Mouse (Mus musculus) left cerebral cortex, postnatal 25 days (tissue): ENCODE results near the gene Wnt5b. TPM values are rescaled to one million over a fixed set of nuclear protein-coding genes. Genes with fewer than 3 reads are reported as not detected.
"Not testable (repeated sequence)": the region's sequence is repeated elsewhere in the genome, so short reads cannot be mapped to it uniquely, and the experiment has no call there.

Source experiments
- DNase-seq, 2 experiments: peaks; one replicate each; pipeline ENCODE4 v3.0.0; 2022; ENCODE audit warnings: low spot score in 2 of 2, mixed read lengths in 1 of 2
- intact Hi-C: fragments of 180-260 bp; cut with DNase I; formaldehyde crosslinking; loops from one replicate; pipeline ENCODE4 v1.15.1; 2025
- total RNA-seq, 2 experiments: library from RNA; stranded (reverse); gene quantifications; 2 replicates each; pipeline ENCODE4 v1.2.3; 2021

The Wnt5b gene
- total RNA-seq, 2 experiments from 2014 or later, result 1.6 to 1.9 TPM

DNA sequence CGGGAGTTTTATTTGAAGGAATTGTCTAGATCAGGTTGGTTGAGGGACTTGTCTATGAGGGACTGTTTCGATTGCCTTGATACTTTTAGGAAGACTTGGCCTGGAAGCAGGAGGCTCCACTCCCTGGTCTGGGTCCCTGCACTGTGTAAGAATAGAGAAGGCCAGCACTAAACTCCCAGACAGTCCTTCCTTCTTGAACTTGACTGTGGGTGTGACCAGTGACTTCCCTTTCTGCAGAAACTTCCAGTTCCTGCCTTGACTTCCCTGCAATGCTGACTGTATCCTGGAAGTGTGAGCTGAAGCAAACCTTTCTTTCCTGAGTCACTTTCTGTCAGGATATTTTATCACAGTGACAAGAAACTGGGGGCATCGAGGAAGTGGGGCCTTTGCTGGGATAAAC is 73.4 kb downstream of the Wnt5b start:
- DNase-seq, result no peak
- intact Hi-C loops, result no loop called here

DNA sequence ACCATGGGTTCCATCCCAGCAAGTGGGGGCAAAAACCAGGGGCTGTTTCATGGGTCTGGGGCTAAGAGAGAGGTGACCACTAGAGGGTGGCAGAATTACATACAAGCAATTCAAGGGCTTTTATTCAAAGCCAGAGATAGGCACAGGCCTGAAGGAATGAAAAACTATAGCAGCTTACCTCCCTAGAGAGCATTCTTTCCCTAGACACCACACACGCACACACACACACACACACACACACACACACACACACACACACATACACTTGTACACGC is 76.4 kb downstream of the Wnt5b start:
- DNase-seq, result no peak
- intact Hi-C loops, result no loop called here

DNA sequence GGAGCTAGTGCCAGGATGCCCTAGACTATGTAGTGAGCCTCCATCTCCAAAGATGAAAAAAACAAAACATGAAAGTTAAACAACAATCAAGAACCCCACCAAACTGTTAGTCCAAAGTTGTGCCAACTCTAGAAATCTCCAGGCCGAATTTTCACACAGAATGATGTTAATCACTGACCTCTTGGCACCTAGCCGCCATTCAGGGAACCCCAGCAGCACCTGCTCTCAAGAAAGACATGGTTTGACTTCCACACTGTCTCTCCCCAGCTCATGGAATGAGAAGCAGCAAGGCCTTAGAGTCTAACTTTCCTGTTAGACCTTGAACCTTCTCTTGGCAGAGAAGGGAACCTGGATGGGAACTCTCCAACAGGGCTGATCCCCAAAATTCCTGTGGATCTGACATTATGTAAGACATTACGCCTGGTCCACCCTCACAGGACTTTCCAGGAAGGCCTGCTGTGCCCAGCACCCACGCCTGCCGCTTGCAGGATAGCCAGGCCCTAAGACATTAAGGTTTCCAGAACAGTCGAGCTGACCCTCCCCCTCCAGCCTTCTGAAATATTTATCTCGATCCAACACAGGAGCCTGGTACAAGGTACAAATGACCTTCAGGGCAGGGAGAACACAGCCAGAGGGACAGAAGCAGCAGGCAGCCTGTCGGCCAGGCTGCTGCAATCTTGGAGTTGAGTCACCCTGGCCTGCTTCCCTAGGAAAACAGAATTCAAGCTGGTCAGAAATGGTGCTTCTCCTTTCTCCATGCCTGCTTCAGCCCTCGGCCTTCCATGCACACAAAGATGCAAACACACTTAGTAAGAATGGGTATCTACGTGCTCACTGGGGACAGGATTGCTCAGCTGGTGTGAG is 77.0 kb downstream of the Wnt5b start:
- DNase-seq, result no peak
- intact Hi-C loops, result no loop called here

DNA sequence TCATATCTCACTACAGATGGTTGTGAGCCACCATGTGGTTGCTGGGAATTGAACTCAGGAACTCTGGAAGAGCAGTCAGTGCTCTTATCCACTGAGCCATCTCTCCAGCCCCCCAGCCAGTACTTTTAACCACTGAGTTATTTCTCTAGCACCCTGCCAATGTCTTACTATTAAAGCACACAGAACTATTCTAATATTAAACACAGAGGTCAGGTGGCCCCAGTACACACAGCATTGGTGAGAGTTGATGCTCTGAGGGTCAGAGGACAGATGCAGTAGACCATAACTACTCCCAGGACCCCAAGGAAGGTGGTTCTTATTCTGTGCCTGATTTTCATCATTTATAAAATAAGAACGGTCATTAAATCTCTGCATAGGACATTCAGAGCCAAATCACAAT is 78.0 kb downstream of the Wnt5b start:
- DNase-seq, result no peak
- intact Hi-C loops, result no loop called here

DNA sequence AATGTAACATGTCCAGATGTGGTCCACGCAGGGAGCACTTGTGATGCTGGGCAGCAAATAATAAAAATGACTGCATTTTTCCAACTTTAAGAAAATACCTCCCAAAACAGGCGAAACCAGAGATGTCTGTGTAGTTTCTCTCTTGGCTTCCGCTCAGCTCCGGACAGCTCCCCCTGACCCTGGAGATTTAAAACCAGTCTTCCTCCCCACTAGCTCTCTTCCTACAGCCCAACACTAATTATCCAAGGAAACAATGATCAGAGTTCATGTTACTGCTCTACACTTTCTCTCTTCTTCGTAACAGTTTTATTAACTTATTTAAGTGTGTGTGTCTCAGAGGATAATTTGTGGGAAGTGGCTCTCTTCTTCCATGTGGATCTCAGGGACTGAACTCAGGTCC is 83.8 kb downstream of the Wnt5b start:
- DNase-seq, result no peak
- intact Hi-C loops, result no loop called here

DNA sequence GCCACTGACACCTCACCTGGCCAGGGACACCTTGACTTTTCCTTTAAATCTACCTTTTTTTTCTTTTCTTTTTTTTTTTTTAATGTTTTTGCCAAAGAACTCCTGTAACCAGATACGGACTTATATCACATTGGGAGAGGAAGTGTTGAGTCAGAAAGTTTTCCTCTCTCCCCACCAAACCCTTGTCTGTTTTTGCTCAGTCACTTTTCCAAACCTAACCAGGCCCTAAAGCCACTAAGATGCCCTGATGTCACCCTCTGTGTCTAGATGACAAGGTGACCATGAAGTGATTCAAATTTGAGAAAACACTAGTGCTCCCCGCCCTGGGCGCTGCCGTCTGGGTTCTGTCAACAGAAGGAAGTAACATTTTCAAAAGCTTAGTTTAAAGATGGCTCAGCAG is 85.1 kb downstream of the Wnt5b start:
- DNase-seq, result no peak
- intact Hi-C loops, result no loop called here

DNA sequence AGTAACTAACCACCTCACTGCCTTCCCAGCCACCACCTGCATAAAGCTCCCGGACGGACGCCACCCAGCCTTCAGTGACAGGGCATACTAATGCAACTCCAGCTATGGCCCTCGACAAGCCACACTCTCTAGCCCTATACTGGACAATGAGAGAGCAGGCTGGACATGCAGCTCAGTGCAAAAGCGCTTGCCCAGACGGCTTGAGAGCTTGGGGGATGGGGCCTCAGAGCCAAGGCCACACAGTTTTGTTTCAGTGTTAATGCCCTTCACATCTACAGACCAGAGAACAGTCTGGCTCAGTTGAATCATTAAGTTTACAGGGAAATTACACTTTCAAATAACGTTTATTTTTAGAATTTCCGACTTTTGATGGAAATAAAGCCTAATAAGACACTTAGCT is 86.0 kb downstream of the Wnt5b start:
- no peak for DNase-seq
- intact Hi-C loops, result no loop called here

DNA sequence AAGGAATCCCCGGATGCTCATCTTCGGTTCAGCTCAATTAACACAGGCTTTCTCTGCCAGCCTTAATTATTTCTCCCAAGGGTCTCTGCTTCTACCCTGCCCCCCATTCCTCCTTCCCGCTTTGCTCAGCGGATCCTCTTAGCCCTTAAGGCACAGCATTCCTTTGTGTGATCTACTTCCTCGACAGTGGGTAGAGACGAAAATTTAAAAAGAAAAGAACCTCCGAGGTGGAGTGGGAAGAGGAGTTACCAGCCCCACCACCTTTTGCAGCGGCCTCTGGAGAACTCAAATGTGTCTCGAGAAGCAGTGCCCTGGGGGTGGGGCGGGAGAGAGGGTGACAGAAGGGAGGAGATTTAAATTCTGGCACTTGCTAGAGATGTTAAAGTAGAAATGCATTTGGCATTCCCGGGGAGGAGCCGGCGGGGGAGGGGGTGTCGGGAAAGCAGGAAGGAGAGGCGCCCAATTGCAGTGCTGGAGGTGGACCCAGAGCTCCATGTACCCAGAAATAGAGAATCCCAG is 92.1 kb downstream of the Wnt5b start:
- intact Hi-C loops, result loop anchor here (2.0 kb wide), 1 partner anchor 29 kb away; no protein-coding TSS in a partner anchor
- DNase-seq, result peak; percentile 69 to 95

DNA sequence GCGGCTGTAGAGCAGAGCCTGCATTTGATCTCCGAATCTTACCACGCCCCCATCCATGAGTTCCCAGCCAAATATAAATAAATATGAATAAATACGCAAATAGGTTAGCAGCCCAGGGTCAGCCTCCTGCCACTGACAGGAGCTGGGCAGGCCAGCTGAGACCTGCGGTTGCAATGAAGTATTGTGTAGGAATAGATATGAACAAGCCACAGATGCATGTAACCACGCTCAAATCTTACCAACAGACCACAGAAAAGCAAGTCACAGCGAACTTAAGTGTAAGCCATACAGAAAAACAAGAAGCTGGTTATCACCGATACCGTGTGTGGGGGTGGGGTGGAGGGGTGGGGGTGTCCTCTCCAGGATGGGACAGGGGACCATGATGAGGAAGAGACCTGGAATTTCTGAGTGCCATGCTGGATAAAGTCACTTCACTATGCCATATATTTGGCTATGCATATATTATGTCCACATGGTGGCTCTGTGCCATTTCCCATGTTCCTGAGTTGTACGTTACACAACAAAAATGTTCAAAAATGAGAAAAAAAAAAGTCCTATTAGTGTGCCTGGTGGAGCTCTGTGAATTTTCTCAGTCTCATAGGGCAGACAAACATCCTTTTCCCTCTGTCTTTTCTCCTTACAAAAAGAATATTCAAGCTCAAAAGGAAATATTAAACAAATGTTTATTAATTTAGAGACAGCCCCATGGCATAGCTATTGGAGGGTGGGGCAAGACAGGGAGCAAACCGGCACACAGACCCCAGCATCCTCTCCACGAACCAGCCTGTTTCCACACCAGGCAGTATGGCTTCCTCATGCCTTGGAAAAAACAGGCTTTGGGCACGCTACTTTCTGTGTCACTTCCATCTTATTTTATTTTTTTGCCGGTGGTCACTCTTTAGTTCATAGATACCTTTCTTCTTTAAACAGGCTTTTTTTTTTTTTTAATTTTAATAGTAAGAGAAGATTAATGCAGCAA is 92.9 kb downstream of the Wnt5b start:
- peak in 1 of 2 experiments; percentile 44 for DNase-seq
- intact Hi-C loops, result no loop called here

DNA sequence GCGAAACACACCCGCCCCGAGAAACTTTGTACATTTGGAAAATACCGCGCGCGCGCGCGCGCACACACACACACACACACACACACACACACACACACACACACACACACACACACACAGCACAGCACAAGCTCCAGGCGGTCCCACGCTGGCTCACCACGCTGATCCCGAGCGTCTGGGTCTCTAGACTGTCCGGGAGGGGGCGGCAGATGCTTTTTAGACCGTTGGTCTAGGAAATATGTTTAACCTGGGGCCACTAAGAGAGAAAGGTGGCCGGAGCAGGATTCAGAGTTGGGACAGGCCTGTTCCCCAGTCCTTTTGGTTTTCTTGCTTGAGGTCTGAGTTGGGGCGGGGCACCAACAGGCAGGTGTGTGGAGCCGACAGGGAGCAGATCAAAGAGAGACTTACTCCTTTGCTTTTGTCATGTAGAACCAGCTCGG is 95.1 kb downstream of the Wnt5b start:
- DNase-seq, result peak in 1 of 2 experiments; percentile 24
- intact Hi-C loops, result no loop called here

DNA sequence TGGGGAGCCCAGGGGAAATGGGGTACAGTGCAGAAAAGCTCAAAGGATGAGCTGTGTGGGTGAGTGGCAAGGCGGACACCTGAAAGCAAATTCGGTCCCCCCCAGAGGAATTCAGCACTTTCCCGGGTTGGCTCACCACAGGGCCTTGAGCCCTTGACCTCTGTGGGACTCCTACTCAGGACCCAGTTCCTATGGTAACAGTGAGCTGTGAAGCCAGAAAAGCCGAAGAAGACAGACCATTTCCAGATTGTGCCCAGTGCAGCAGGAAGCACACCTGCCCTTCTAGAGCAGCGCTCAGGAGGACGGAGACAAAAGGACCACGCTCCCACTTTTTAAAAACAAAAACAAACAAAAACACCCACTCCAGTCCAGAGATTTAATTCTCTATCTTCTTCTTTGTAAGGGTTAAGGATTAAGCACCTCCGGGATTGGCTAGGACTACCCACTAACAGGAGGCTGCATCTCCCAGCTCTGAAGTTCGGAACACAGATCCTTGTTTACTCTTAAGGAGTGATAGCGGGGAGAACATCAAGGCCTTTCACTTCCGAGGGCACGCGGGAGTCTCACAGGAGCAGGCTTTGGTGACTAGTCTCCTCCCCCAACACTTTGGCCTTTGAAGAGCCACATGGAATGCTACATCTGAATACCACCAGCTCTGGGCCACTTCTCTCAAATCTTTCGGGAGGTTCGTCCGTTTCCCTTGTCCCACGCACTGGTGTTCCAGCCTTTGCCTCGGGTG is 95.7 kb downstream of the Wnt5b start:
- DNase-seq, result no peak
- intact Hi-C loops, result no loop called here

DNA sequence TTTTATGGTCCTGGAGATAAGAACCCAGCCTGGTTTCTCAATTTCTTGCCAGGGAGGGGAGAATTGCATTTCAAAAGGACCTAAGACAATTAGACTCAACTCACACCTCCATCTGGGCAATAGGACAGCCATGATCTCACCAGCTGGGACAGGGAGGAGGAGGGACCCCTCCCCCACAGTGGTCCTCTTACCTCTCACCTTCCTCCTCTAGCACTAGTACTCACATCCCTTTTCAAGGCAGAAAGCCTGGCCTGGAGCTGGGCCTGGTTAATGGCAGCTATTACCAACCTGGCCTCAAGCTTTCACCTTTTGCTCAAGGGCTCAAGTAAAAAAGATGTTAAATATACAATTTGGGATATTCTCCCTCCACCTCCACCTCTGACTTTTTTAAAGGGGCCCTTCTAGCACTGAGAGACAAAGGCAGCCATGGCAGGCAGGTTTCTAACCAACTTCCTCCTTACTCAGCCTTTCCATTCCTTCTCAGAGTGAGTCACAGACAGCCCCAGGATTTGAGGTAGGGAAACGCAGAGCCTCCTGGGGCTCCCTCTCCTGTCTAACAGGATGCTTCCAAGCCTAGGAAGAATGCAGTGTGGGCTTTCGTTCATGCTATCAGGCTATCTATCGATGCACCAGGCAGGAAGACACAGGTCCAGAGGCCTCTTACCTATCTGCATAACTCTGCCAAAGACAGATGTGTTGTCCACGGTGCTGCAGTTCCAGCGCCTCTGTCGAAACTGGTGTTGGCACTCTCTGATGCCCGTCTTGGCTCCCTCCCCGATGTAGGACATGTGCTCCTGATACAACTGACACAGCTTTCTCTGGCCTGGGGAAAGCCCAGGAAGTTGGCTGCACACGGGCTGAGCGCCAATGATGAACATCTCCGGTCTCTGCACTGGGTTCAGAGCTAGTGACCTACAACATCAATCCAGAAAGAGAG is 98.2 kb downstream of the Wnt5b start:
- no peak for DNase-seq
- intact Hi-C loops, result no loop called here

DNA sequence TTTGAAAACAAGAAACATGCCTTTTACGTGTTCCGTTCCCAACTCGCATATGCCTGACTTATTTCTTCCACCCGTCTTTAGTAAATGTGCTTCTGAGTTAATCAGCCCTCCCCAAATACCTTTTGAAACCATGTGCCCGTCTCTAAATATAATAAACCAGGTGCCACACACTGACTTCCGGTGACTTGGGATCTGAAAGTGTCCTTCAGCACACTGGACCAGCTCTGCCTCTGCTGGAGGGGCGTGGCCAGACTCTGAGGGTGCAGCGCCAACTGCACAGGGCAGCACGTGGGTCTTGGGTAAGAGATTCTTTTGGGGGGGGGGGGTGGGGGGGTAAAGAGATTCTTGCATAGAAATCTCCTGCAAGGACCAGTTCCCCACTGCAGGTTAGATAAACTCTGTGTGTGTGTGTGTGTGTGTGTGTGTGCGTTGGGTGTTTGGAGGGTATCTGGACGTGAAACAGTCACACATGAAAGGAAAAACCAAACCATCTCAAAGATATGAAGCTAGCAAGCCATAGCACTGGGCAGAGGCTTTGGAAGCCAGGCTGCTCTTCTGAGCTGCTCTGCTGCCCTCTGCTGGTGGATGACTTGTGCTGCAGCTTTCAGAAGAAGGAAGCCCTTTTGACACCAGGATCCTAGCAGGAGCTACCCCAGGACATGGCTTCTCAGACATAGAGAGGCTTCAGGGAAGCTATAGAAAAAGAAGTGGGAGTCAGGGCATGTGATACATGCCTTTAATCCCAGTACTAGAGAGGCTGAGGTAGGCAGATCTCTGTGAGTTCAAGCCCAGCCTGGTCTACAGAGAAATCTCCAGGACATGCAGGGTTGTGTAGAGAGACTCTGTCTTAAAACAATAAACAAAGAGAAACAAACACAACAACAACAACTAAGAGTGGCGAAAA is 100.2 kb downstream of the Wnt5b start:
- DNase-seq, result peak; percentile 73 to 83
- intact Hi-C loops, result loop anchor here (1.0 to 5.0 kb wide), 2 partner anchors 224 to 317 kb away; no protein-coding TSS in a partner anchor

DNA sequence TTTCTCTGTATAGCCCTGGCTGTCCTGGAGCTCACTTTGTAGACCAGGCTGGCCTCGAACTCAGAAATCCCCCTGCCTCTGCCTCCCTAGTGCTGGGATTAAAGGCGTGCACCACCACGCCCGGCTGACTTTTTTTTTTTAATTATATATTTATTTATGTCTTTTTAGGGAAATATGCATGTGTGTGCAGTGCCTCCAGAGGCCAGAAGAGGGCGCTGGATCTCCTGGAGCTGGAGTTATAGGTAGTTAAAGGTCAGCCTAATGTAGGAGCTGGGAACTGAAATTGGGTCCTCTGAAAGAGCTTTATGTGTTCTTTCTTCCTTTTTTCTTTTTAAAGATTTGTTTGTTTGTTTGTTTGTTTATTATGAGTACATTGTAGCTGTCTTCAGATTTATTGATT is 101.4 kb downstream of the Wnt5b start:
- intact Hi-C loops, result loop anchor here (5.0 kb wide), 1 partner anchor 315 kb away; no protein-coding TSS in a partner anchor
- not testable (repeated sequence) for DNase-seq

DNA sequence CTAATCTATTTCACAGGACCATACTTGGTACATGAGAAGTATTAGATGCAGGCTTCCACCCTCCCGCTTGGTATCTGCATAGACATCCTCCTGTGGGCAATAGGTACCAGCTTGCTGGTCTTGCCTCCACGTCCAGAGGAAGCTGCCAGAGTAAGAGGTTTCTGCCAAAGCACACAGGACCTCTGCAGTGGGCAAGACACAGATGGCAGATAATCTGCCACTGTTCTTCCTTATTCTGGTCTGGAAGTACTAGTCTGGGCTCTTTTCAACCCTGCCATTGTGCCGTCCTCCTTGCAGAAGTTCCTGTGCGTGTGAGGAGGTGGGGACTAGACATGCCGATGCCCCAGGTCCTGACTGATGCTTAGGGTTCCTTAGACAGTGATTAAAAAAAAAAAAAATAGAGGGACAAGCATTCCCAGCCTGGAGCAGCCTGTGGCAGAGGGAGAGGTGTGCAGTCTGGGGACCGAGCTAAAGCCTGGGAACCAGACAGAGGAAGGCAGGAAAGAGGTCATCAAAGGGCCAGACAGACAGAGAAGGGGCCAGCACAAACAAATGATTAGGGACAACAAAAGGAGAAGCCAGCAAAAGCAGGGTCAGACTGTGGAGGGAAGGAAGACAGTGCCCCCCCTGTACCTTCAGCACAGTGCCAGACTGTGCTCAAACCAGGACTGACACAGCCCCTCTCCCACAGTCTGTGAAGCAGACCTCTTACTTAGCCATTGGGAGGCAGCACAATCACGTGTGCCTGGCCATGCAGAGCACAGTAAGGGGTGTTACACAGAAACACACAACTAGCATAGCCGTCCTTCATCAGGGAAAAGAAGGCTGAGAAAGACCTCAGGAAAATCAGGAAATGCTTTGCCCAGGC is 106.0 kb downstream of the Wnt5b start:
- no peak for DNase-seq
- intact Hi-C loops, result loop anchor here (10.0 kb wide), 1 partner anchor 813 kb away; no protein-coding TSS in a partner anchor

DNA sequence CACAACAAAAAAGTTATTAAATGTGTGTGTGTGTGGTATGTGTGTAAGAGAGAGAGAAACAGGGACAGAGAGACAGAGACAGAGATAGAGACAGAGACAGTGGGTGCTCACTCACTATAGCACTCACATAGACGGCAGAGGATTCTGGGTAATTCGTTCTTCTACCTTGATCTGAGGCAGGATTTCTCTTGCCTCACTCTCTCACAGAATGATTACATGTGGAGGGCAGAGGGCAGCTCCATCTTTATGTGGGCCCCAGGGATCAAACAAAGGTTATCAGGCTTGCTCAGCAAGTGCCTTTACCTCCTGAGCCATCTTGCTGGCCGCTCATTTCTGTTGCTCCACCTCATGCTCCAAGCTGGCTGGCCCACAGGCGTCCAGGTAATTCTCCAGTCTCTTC is 109.8 kb downstream of the Wnt5b start:
- intact Hi-C loops, result loop anchor here (10.0 kb wide), 1 partner anchor 810 kb away; no protein-coding TSS in a partner anchor

More for the DNA sequence above, 109.8 kb downstream of the Wnt5b start:
- DNase-seq, result no peak
